Mouse (Mus musculus): ENCODE data around the gene Dera. TPM values are rescaled to one million over a fixed set of nuclear protein-coding genes. Genes with fewer than 3 reads are reported as not detected.
A peak's percentile ranks its signal among the peaks of the same experiment; 100 is the strongest.

The Dera gene
- polyA plus RNA-seq, 1 experiment from 2014 or later, result 13.7 TPM

GRCm38 (mm10) chr6:137857198-137858194 is 103.2 kb downstream of the Dera start:
- no peak overlapping the region for H3K27ac ChIP-seq (ENCODE audit: low read depth, low read length)
- H3K36me3 ChIP-seq (ENCODE audit: control insufficient read depth, insufficient read depth, low read length), result no peaks in the 10 kb centered on the region
- H3K9ac ChIP-seq (ENCODE audit: low read depth, low read length), result no peak overlapping the region
- H3K4me2 ChIP-seq (ENCODE audit: low read length), result no peak overlapping the region
- H3K27me3 ChIP-seq (replicated peaks; ENCODE audit: control insufficient read depth, insufficient read depth, low read length), result no peaks in the 10 kb centered on the region
- WGBS, result 93% methylated on average over 10 of the region's 10 CpGs
- no peaks in the 10 kb centered on the region for H3K4me1 ChIP-seq (ENCODE audit: control insufficient read depth, insufficient read depth, low read depth, low read length)
- no peak overlapping the region for H3K4me3 ChIP-seq (ENCODE audit: low read length)
- no peak for ATAC-seq
- peaks cover 9% of the 10 kb centered on the region; the same call in 1 of the 2 replicates for H3K9me3 ChIP-seq (ENCODE audit: control insufficient read depth, low read length)

- 73% methylated on average over 7 of the region's 7 CpGs for WGBS
Measured at GRCm38 (mm10) chr6:137869903-137870580, 115.7 kb downstream of the Dera start.

GRCm38 (mm10) chr6:137870667-137871066 is 116.3 kb downstream of the Dera start:
- H3K9me3 ChIP-seq (ENCODE audit: control insufficient read depth, low read length), result peaks cover 4% of the 10 kb centered on the region; the same call in 1 of the 2 replicates
- ATAC-seq, result no peak
- H3K27me3 ChIP-seq (replicated peaks; ENCODE audit: control insufficient read depth, insufficient read depth, low read length), result no peaks in the 10 kb centered on the region
- no peak overlapping the region for H3K4me3 ChIP-seq (ENCODE audit: low read length)
- no peak overlapping the region for H3K9ac ChIP-seq (ENCODE audit: low read depth, low read length)
- H3K4me1 ChIP-seq (ENCODE audit: control insufficient read depth, insufficient read depth, low read depth, low read length), result no peaks in the 10 kb centered on the region
- 75% methylated on average over 5 of the region's 6 CpGs for WGBS
- no peaks in the 10 kb centered on the region for H3K36me3 ChIP-seq (ENCODE audit: control insufficient read depth, insufficient read depth, low read length)
- H3K27ac ChIP-seq (ENCODE audit: low read depth, low read length), result no peak overlapping the region
- no peak overlapping the region for H3K4me2 ChIP-seq (ENCODE audit: low read length)

More at GRCm38 (mm10) chr6:137869903-137870580, 115.7 kb downstream of the Dera start:
- ATAC-seq, result no peak
- Histone ChIP-seq H3K4me1 (ENCODE audit: control insufficient read depth, insufficient read depth, low read depth, low read length) (no peaks in the 10 kb centered on the region), H3K27ac (ENCODE audit: low read depth, low read length) (no peak overlapping the region), H3K27me3 (replicated peaks; ENCODE audit: control insufficient read depth, insufficient read depth, low read length) (no peaks in the 10 kb centered on the region), H3K36me3 (ENCODE audit: control insufficient read depth, insufficient read depth, low read length) (no peaks in the 10 kb centered on the region), H3K4me2 (ENCODE audit: low read length) (no peak overlapping the region), H3K9me3 (ENCODE audit: control insufficient read depth, low read length) (peaks cover 4% of the 10 kb centered on the region; the same call in 1 of the 2 replicates), H3K9ac (ENCODE audit: low read depth, low read length) (no peak overlapping the region), H3K4me3 (ENCODE audit: low read length) (no peak overlapping the region)

- H3K4me3 ChIP-seq (ENCODE audit: low read length), result no peak overlapping the region
- peak overlapping the region; percentile 40 for H3K4me2 ChIP-seq (ENCODE audit: low read length)
- no peaks in the 10 kb centered on the region for H3K27me3 ChIP-seq (replicated peaks; ENCODE audit: control insufficient read depth, insufficient read depth, low read length)
- ATAC-seq, result peak; percentile 81; the same call in 1 of the 2 replicates
- no peaks in the 10 kb centered on the region for H3K36me3 ChIP-seq (ENCODE audit: control insufficient read depth, insufficient read depth, low read length)
- no peak overlapping the region for H3K27ac ChIP-seq (ENCODE audit: low read depth, low read length)
- H3K9me3 ChIP-seq (ENCODE audit: control insufficient read depth, low read length), result peaks cover 4% of the 10 kb centered on the region; the same call in 1 of the 2 replicates
- H3K4me1 ChIP-seq (ENCODE audit: control insufficient read depth, insufficient read depth, low read depth, low read length), result no peaks in the 10 kb centered on the region
- 35% methylated on average over 17 of the region's 17 CpGs for WGBS
- H3K9ac ChIP-seq (ENCODE audit: low read depth, low read length), result no peak overlapping the region
Measured at GRCm38 (mm10) chr6:137872055-137872735, 117.8 kb downstream of the Dera start.

GRCm38 (mm10) chr6:137874471-137875244 is 120.3 kb downstream of the Dera start:
- 92% methylated on average over 8 of the region's 8 CpGs for WGBS
- Histone ChIP-seq H3K9me3 (ENCODE audit: control insufficient read depth, low read length) (peaks cover 4% of the 10 kb centered on the region; the same call in 1 of the 2 replicates), H3K36me3 (ENCODE audit: control insufficient read depth, insufficient read depth, low read length) (no peaks in the 10 kb centered on the region), H3K9ac (ENCODE audit: low read depth, low read length) (no peak overlapping the region), H3K27ac (ENCODE audit: low read depth, low read length) (no peak overlapping the region), H3K4me1 (ENCODE audit: control insufficient read depth, insufficient read depth, low read depth, low read length) (no peaks in the 10 kb centered on the region), H3K27me3 (replicated peaks; ENCODE audit: control insufficient read depth, insufficient read depth, low read length) (no peaks in the 10 kb centered on the region), H3K4me3 (ENCODE audit: low read length) (no peak overlapping the region), H3K4me2 (ENCODE audit: low read length) (no peak overlapping the region)
- no peak for ATAC-seq

GRCm38 (mm10) chr6:137885644-137886043 is 131.3 kb downstream of the Dera start:
- Histone ChIP-seq H3K9me3 (ENCODE audit: control insufficient read depth, low read length) (no peaks in the 10 kb centered on the region), H3K4me3 (ENCODE audit: low read length) (no peak overlapping the region), H3K27me3 (replicated peaks; ENCODE audit: control insufficient read depth, insufficient read depth, low read length) (no peaks in the 10 kb centered on the region), H3K36me3 (ENCODE audit: control insufficient read depth, insufficient read depth, low read length) (no peaks in the 10 kb centered on the region), H3K4me2 (ENCODE audit: low read length) (no peak overlapping the region), H3K4me1 (ENCODE audit: control insufficient read depth, insufficient read depth, low read depth, low read length) (no peaks in the 10 kb centered on the region), H3K27ac (ENCODE audit: low read depth, low read length) (no peak overlapping the region), H3K9ac (ENCODE audit: low read depth, low read length) (no peak overlapping the region)
- WGBS, result 89% methylated on average over 6 of the region's 6 CpGs
- ATAC-seq, result no peak

GRCm38 (mm10) chr6:137886210-137886979 is 132.0 kb downstream of the Dera start:
- no peak overlapping the region for H3K4me2 ChIP-seq (ENCODE audit: low read length)
- H3K4me1 ChIP-seq (ENCODE audit: control insufficient read depth, insufficient read depth, low read depth, low read length), result no peaks in the 10 kb centered on the region
- ATAC-seq, result no peak
- H3K27me3 ChIP-seq (replicated peaks; ENCODE audit: control insufficient read depth, insufficient read depth, low read length), result no peaks in the 10 kb centered on the region
- no peak overlapping the region for H3K4me3 ChIP-seq (ENCODE audit: low read length)
- WGBS, result 79% methylated on average over 6 of the region's 6 CpGs
- H3K9me3 ChIP-seq (ENCODE audit: control insufficient read depth, low read length), result no peaks in the 10 kb centered on the region
- no peaks in the 10 kb centered on the region for H3K36me3 ChIP-seq (ENCODE audit: control insufficient read depth, insufficient read depth, low read length)
- no peak overlapping the region for H3K27ac ChIP-seq (ENCODE audit: low read depth, low read length)
- no peak overlapping the region for H3K9ac ChIP-seq (ENCODE audit: low read depth, low read length)

GRCm38 (mm10) chr6:137887258-137887657 is 132.9 kb downstream of the Dera start:
- H3K4me1 ChIP-seq (ENCODE audit: control insufficient read depth, insufficient read depth, low read depth, low read length), result no peaks in the 10 kb centered on the region
- ATAC-seq, result no peak
- no peak overlapping the region for H3K4me3 ChIP-seq (ENCODE audit: low read length)
- H3K27ac ChIP-seq (ENCODE audit: low read depth, low read length), result no peak overlapping the region
- H3K9me3 ChIP-seq (ENCODE audit: control insufficient read depth, low read length), result no peaks in the 10 kb centered on the region
- H3K36me3 ChIP-seq (ENCODE audit: control insufficient read depth, insufficient read depth, low read length), result no peaks in the 10 kb centered on the region
- H3K9ac ChIP-seq (ENCODE audit: low read depth, low read length), result no peak overlapping the region
- H3K27me3 ChIP-seq (replicated peaks; ENCODE audit: control insufficient read depth, insufficient read depth, low read length), result no peaks in the 10 kb centered on the region
- WGBS, result 57% methylated on average over 6 of the region's 6 CpGs
- no peak overlapping the region for H3K4me2 ChIP-seq (ENCODE audit: low read length)

Measured in hindbrain, embryonic 16.5 days (tissue).